Mouse (Mus musculus): ENCODE measurements at regions not wholly inside any gene's neighbourhood (a gene's known extent, or its start where the extent isn't known, plus 50 kb on each side); places are given as distances from the start of the nearest gene placed in this dataset.

DNA sequence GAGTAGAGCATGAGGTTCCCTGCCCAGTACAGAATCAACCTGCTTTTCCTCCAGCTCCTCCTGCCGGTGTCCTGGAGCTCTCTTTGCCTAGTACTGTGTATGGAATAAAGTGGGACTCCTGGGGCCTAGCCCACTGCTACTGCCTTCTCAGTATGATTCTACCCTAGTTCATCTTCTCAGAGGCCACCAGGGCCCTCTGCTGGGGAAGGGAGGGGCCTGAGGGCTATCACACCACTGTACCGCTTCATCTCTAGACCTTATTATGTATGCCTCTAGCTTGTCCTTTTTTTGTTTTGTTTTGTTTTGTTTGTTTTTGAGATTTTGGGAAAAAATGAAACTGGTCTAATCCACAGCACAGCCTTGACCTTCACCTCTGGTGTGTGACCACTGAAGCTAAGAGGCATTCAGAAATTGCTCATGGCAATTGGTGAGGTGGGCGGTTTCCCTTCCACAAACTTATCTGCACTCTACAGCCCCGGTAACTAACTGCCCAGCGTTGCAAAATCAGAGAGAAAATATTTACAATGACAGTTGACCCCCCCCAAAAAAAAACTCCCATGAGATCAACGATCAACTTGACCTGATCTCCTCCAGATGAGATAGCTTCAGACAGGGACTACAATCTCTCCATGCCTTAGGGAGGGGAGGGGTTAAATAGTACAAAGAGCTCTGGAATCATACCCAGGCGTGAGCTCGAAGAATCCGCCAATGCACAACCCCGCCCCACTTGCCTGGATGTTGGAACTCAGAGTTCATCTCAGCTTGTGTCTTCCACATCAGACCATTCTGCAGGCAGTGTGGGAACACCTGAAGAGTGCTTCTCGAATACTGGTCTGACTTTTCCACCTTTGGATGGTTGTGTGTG is 168.8 kb downstream of the Tomm20 start:
- no peak overlapping the region for H3K4me3 ChIP-seq (ENCODE audit: control insufficient read depth in 1 of 2, insufficient read depth in 1 of 2, low read depth in 2 of 2, low read length in 2 of 2)
- TF ChIP-seq RAD21 (IDR thresholded peaks at IDR 0.05; ENCODE audit: low read depth, low read length) (peak; percentile 53), ZMIZ1 (IDR thresholded peaks at IDR 0.05; ENCODE audit: low read depth, low read length) (no peak), CTCF (IDR thresholded peaks at IDR 0.05 in 2 of 3, conservative IDR thresholded peaks at IDR 0.05 in 1 of 3; ENCODE audit: control insufficient read depth in 1 of 3, insufficient read depth in 1 of 3, low read depth in 2 of 3, low read length in 3 of 3, poor library complexity in 1 of 3, severe bottlenecking in 1 of 3) (peak in 2 of 3 experiments; percentile 40 to 44; a peak in 4 of 6 replicates), SMC3 (IDR thresholded peaks at IDR 0.05; ENCODE audit: low read depth, low read length) (peak; percentile 67), MAZ (IDR thresholded peaks at IDR 0.05; ENCODE audit: low read depth, low read length) (no peak), ZC3H11A (IDR thresholded peaks at IDR 0.05; ENCODE audit: low read depth, low read length) (peak; percentile 50; the same call in 1 of the 2 replicates), EP300 (IDR thresholded peaks at IDR 0.05; ENCODE audit: low read depth in 1 of 2, low read length in 2 of 2) (peak; percentile 37 to 50; a peak in 3 of 4 replicates), MYB (IDR thresholded peaks at IDR 0.05; ENCODE audit: low read depth, low read length) (0 out of 2 replicates have a peak, but pooled peaks have one; percentile 39)
- H3K36me3 ChIP-seq (ENCODE audit: control insufficient read depth in 1 of 2, insufficient read depth in 2 of 2, low read length in 2 of 2), result no peaks in the 10 kb centered on the region; a peak in 1 of 4 replicates
- H3K27ac ChIP-seq (ENCODE audit: control insufficient read depth, low read depth, low read length), result no peak overlapping the region
- H3K79me2 ChIP-seq (ENCODE audit: control insufficient read depth, insufficient read depth, low read length, poor library complexity), result no peaks in the 10 kb centered on the region
- H3K9me3 ChIP-seq (replicated peaks; ENCODE audit: insufficient read depth, low read length), result no peaks in the 10 kb centered on the region
- H3K9ac ChIP-seq (ENCODE audit: control insufficient read depth, low read depth, low read length, poor library complexity, severe bottlenecking), result no peak overlapping the region
- peak; percentile 16 for DNase-seq (ENCODE audit: low read depth, low spot score)
- peaks cover 0 to 6% of the 10 kb centered on the region in 2 experiments; a peak in 2 of 4 replicates for H3K4me1 ChIP-seq (ENCODE audit: control insufficient read depth in 1 of 2, insufficient read depth in 2 of 2, low read length in 2 of 2)
- H3K27me3 ChIP-seq (ENCODE audit: control insufficient read depth in 1 of 2, insufficient read depth in 2 of 2, low read length in 2 of 2), result no peaks in the 10 kb centered on the region; a peak in 1 of 4 replicates

DNA sequence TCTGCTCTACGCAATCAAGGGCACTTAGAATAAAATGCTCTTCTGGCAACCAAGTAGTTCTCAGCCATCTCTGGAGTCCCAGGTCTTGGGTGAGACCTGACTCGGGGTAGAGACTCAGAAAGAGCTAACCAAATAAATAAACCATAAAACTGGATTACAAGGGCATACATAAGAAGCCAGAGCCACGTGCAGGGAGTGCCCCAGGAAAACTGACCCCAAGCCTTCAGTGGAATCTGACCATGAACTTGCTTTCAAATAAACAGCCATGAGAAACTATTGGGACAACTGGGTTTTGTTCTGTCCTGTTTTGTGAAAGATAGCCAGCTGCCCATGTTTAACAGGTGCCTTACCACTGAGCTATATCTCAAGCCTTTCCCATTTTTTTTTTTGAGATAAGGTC is 170.3 kb downstream of the Tomm20 start:
- no peaks in the 10 kb centered on the region; a peak in 1 of 4 replicates for H3K36me3 ChIP-seq (ENCODE audit: control insufficient read depth in 1 of 2, insufficient read depth in 2 of 2, low read length in 2 of 2)
- H3K9ac ChIP-seq (ENCODE audit: control insufficient read depth, low read depth, low read length, poor library complexity, severe bottlenecking), result no peak overlapping the region
- H3K4me3 ChIP-seq (ENCODE audit: control insufficient read depth in 1 of 2, insufficient read depth in 1 of 2, low read depth in 2 of 2, low read length in 2 of 2), result no peak overlapping the region
- H3K4me1 ChIP-seq (ENCODE audit: control insufficient read depth in 1 of 2, insufficient read depth in 2 of 2, low read length in 2 of 2), result peaks cover 0 to 6% of the 10 kb centered on the region in 2 experiments; a peak in 2 of 4 replicates
- no peaks in the 10 kb centered on the region for H3K9me3 ChIP-seq (replicated peaks; ENCODE audit: insufficient read depth, low read length)
- no peak for TF ChIP-seq UBTF (IDR thresholded peaks at IDR 0.05; ENCODE audit: borderline replicate concordance, insufficient read depth, low read depth, low read length)
- TF ChIP-seq RCOR1 (IDR thresholded peaks at IDR 0.05; ENCODE audit: low read depth, low read length), result no peak
- no peak for TF ChIP-seq POLR2A (IDR thresholded peaks at IDR 0.05; ENCODE audit: control insufficient read depth in 1 of 2, insufficient read depth in 1 of 2, low read depth in 1 of 2, low read length in 2 of 2, poor library complexity in 1 of 2)
- H3K27ac ChIP-seq (ENCODE audit: control insufficient read depth, low read depth, low read length), result no peak overlapping the region
- no peaks in the 10 kb centered on the region for H3K79me2 ChIP-seq (ENCODE audit: control insufficient read depth, insufficient read depth, low read length, poor library complexity)
- no peak for DNase-seq (ENCODE audit: low read depth, low spot score)
- no peaks in the 10 kb centered on the region for H3K27me3 ChIP-seq (ENCODE audit: control insufficient read depth in 1 of 2, insufficient read depth in 2 of 2, low read length in 2 of 2)

DNA sequence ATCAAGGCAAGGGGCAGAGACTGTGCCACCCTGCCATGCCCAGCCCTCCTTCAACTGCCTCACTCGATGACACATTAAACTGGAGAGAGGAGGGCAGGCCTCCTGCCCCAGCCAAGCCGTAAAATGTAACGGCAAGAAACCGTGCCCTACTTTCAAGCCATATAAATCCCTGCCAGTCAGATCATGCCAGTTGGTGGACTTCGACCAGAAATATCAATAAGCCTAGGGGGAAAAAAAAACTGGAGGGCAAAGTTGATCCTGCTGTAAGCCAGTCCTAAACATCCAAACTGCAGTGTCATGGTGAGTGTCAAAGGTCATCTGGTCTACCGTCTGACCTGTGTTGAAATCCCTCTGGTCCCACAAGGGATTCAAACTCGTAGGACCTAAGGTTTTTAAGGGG is 170.8 kb downstream of the Tomm20 start:
- TF ChIP-seq SIN3A (IDR thresholded peaks at IDR 0.05; ENCODE audit: low read length) (no peak), GATA1 (IDR thresholded peaks at IDR 0.05; ENCODE audit: low read depth, low read length) (no peak), UBTF (IDR thresholded peaks at IDR 0.05; ENCODE audit: borderline replicate concordance, insufficient read depth, low read depth, low read length) (no peak), TCF12 (IDR thresholded peaks at IDR 0.05; ENCODE audit: low read depth, low read length) (no peak)
- no peak overlapping the region for H3K9ac ChIP-seq (ENCODE audit: control insufficient read depth, low read depth, low read length, poor library complexity, severe bottlenecking)
- no peaks in the 10 kb centered on the region for H3K27me3 ChIP-seq (ENCODE audit: control insufficient read depth in 1 of 2, insufficient read depth in 2 of 2, low read length in 2 of 2)
- H3K36me3 ChIP-seq (ENCODE audit: control insufficient read depth in 1 of 2, insufficient read depth in 2 of 2, low read length in 2 of 2), result no peaks in the 10 kb centered on the region; a peak in 1 of 4 replicates
- H3K9me3 ChIP-seq (replicated peaks; ENCODE audit: insufficient read depth, low read length), result no peaks in the 10 kb centered on the region
- no peak overlapping the region for H3K4me3 ChIP-seq (ENCODE audit: control insufficient read depth in 1 of 2, insufficient read depth in 1 of 2, low read depth in 2 of 2, low read length in 2 of 2)
- H3K79me2 ChIP-seq (ENCODE audit: control insufficient read depth, insufficient read depth, low read length, poor library complexity), result no peaks in the 10 kb centered on the region
- peaks cover 0 to 6% of the 10 kb centered on the region in 2 experiments; a peak in 2 of 4 replicates for H3K4me1 ChIP-seq (ENCODE audit: control insufficient read depth in 1 of 2, insufficient read depth in 2 of 2, low read length in 2 of 2)
- DNase-seq (ENCODE audit: low read depth, low spot score), result no peak
- H3K27ac ChIP-seq (ENCODE audit: control insufficient read depth, low read depth, low read length), result no peak overlapping the region
